Mouse (Mus musculus): ENCODE results near the gene Bcas3.

- TF ChIP-seq CTCF (IDR thresholded peaks at IDR 0.05): no peak
- no peak for TF ChIP-seq EP300 (IDR thresholded peaks at IDR 0.05)
Observed at GRCm38 (mm10) chr11:85707496-85707895, 354.5 kb downstream of the Bcas3 start.
